Mouse (Mus musculus) hindbrain, embryonic 16.5 days (tissue): ENCODE results near the gene Mrps27. TPM values are rescaled to one million over a fixed set of nuclear protein-coding genes. Genes with fewer than 3 reads are reported as not detected.

Experiments used
- ATAC-seq: fragments of 200-750 bp; cut with Nextera tagmentation; 2 replicates; pipeline ENCODE4 v1.8.0; 2017; ENCODE audit warnings: moderate TSS enrichment, moderate library complexity
- H3K27ac ChIP-seq: fragments of 300-500 bp; sonication (generic); 2 replicates; pipeline ENCODE4 v1.5.1; 2014; ENCODE audit warnings: low read depth, mild to moderate bottlenecking, control low read depth, low read length, moderate library complexity
- H3K27me3 ChIP-seq: fragments of 300-500 bp; sonication (generic); replicated peaks from 2 replicates; pipeline ENCODE4 v1.6.1; 2014; ENCODE audit warnings: low read length; ENCODE audit not compliant: control insufficient read depth, insufficient read depth
- H3K36me3 ChIP-seq: fragments of 300-500 bp; sonication (generic); 2 replicates; pipeline ENCODE4 v1.6.1; 2014; ENCODE audit warnings: mild to moderate bottlenecking, low read length, moderate library complexity, mixed read lengths; ENCODE audit not compliant: control insufficient read depth, insufficient read depth
- H3K4me1 ChIP-seq: fragments of 300-500 bp; sonication (generic); 2 replicates; pipeline ENCODE4 v1.6.1; 2014; ENCODE audit warnings: low read depth, low read length; ENCODE audit not compliant: control insufficient read depth, insufficient read depth
- H3K4me2 ChIP-seq: fragments of 300-500 bp; sonication (generic); 2 replicates; pipeline ENCODE4 v1.6.1; 2014; ENCODE audit warnings: mild to moderate bottlenecking, low read length, control low read depth, moderate library complexity
- H3K4me3 ChIP-seq: fragments of 300-500 bp; sonication (generic); 2 replicates; pipeline ENCODE4 v1.5.1; 2014; ENCODE audit warnings: mild to moderate bottlenecking, low read length, control low read depth, moderate library complexity
- H3K9ac ChIP-seq: fragments of 300-500 bp; sonication (generic); 2 replicates; pipeline ENCODE4 v1.6.1; 2014; ENCODE audit warnings: low read depth, mild to moderate bottlenecking, control low read depth, low read length, moderate library complexity
- H3K9me3 ChIP-seq: fragments of 300-500 bp; sonication (generic); 2 replicates; pipeline ENCODE4 v1.6.1; 2014; ENCODE audit warnings: mild to moderate bottlenecking, low read length, moderate library complexity; ENCODE audit not compliant: control insufficient read depth
- WGBS: fragments of 180-500 bp; shearing (Covaris S2); extraction: QIAGEN DNeasy Blood & Tissue Kit; methylation state at CpG from one replicate; pipeline ENCODE4 v1.1.7; 2014; 5-methylcytosine and 5-hydroxymethylcytosine counted together
- polyA plus RNA-seq: library from polyadenylated mRNA; unstranded; fragments of >200 nt; fragmentation: Nextera tagmentation; extraction: Ambion mirVana; gene quantifications from 2 replicates; pipeline ENCODE4 v1.2.1, GENCODE M21; 2015

The Mrps27 gene
- polyA plus RNA-seq, 1 experiment from 2014 or later: 47.6 TPM

DNA sequence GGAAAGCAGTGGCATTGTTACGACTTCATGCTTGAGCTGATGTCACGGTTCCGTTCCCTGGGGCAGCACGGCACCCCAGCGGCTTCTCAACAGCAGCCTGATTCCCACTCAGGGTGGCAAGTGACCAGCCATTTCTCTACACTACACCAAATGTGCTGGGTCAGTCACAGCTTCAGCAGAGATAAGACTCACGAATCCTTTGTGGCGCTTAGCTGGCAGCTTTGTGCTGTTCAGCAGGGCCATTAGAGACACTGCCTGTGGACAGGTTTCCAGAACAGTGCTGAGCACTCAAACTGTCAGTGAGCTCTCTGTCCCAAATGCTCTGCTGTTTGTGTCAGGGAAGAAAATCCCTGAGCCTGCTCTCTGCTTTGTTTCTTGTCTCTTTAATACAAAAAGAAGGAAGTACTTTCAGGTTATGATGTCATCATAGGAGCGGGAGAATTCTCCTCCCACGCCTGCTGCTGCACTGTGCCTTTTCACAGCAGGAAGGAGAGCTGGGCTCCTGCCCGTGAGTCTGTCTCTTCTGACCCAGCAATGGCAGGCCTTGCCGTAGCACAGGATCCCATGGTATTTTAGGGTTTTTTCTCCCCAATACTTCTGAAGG lies 68.0 kb downstream of the Mrps27 start:
- Histone ChIP-seq H3K36me3 (no peaks in the 10 kb centered on the region), H3K9me3 (no peaks in the 10 kb centered on the region), H3K4me1 (peaks cover 13% of the 10 kb centered on the region; the same call in 1 of the 2 replicates), H3K9ac (no peak overlapping the region), H3K27ac (peak overlapping the region; percentile 37; the same call in 1 of the 2 replicates), H3K4me2 (no peak overlapping the region), H3K4me3 (no peak overlapping the region), H3K27me3 (no peaks in the 10 kb centered on the region)
- 29% methylated on average over 11 of the region's 11 CpGs for WGBS
- peak; percentile 9; the same call in 1 of the 2 replicates for ATAC-seq

DNA sequence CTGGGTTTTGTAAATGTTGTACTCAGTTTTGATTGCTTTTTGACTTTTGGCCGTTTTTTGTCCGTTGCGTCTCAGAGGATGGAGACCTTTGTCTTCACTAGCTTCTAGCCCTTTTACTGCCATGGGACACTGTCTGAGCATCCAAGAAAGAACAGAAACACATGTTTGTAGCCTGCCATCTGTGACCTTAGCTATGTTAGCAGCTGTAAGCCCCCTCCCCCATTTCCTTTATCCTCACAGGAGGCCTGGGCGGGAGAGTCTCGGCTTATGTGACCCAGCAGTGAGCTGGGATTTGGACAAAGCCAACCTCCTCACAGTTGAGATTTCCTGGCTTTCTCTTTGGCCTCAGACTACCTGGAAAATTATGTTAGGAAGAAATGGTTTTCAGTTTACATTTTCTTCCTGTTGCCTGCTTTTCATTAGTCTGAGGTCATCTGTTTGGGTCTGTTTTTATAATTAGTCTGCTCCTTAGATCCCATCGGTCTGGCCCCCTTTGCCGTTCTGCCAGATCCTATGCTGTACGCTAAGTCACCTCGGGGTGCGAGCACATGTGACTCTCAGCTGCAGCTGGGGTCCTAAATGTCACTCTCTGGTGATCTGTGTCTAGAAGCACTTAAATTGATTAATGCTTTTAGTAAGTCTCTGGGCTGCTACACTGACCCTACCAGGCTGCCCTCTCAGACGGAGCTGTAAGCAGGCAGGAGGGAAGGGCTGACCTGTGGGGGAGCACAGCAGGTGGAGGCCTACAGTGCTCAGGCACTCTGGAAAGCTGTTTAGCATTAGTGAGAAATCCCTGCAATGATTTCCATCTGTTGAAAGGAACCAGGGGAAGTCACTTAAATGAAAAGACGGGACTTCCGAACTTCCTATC lies 69.1 kb downstream of the Mrps27 start:
- no peak overlapping the region for H3K27ac ChIP-seq
- H3K27me3 ChIP-seq: no peaks in the 10 kb centered on the region
- H3K4me2 ChIP-seq: no peak overlapping the region
- H3K4me3 ChIP-seq: no peak overlapping the region
- 33% methylated on average over 13 of the region's 13 CpGs for WGBS
- ATAC-seq: no peak
- H3K9me3 ChIP-seq: no peaks in the 10 kb centered on the region
- H3K36me3 ChIP-seq: no peaks in the 10 kb centered on the region
- H3K9ac ChIP-seq: no peak overlapping the region
- peaks cover 13% of the 10 kb centered on the region; the same call in 1 of the 2 replicates for H3K4me1 ChIP-seq

GRCm38 (mm10) chr13:99414352-99414742 lies 69.8 kb downstream of the Mrps27 start:
- Histone ChIP-seq H3K4me2 (no peak overlapping the region), H3K36me3 (no peaks in the 10 kb centered on the region), H3K9me3 (no peaks in the 10 kb centered on the region), H3K4me3 (no peak overlapping the region), H3K27ac (no peak overlapping the region), H3K9ac (no peak overlapping the region), H3K27me3 (no peaks in the 10 kb centered on the region), H3K4me1 (peaks cover 13% of the 10 kb centered on the region; the same call in 1 of the 2 replicates)
- no peak for ATAC-seq
- 43% methylated on average over 10 of the region's 10 CpGs for WGBS

DNA sequence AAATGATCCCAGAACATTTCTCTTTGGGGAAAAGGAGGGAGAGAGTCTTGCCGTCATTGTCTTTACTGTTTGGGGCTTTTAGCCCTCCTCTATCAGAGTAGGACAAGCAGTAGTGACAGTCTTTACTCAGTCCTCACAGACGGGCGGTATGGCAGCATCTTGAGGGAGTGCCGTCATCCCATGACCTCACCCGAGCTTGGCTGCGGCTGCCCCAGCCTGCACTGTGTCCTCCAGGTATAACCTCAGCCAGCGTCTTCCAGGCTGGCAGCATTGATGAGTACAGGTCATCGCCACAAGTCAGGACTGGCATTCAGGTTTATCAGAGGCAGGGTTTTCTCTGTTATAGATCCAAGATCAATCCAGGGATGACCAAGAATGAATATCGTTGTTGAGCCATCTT lies 72.0 kb downstream of the Mrps27 start:
- H3K9me3 ChIP-seq: no peaks in the 10 kb centered on the region
- no peak overlapping the region for H3K27ac ChIP-seq
- H3K4me3 ChIP-seq: no peak overlapping the region
- 77% methylated on average over 9 of the region's 9 CpGs for WGBS
- 0 out of 2 replicates have a peak, but pooled peaks cover 4% of the 10 kb centered on the region for H3K36me3 ChIP-seq
- no peaks in the 10 kb centered on the region for H3K27me3 ChIP-seq
- H3K9ac ChIP-seq: no peak overlapping the region
- peaks cover 13% of the 10 kb centered on the region; the same call in 1 of the 2 replicates for H3K4me1 ChIP-seq
- no peak for ATAC-seq
- no peak overlapping the region for H3K4me2 ChIP-seq

GRCm38 (mm10) chr13:99423581-99423980 lies 79.0 kb downstream of the Mrps27 start:
- H3K4me1 ChIP-seq: no peaks in the 10 kb centered on the region
- no peak overlapping the region for H3K9ac ChIP-seq
- 75% methylated on average over 13 of the region's 13 CpGs for WGBS
- no peaks in the 10 kb centered on the region for H3K9me3 ChIP-seq
- peaks cover 51% of the 10 kb centered on the region for H3K36me3 ChIP-seq
- no peaks in the 10 kb centered on the region for H3K27me3 ChIP-seq
- H3K4me3 ChIP-seq: no peak overlapping the region
- ATAC-seq: no peak
- no peak overlapping the region for H3K27ac ChIP-seq
- H3K4me2 ChIP-seq: no peak overlapping the region

DNA sequence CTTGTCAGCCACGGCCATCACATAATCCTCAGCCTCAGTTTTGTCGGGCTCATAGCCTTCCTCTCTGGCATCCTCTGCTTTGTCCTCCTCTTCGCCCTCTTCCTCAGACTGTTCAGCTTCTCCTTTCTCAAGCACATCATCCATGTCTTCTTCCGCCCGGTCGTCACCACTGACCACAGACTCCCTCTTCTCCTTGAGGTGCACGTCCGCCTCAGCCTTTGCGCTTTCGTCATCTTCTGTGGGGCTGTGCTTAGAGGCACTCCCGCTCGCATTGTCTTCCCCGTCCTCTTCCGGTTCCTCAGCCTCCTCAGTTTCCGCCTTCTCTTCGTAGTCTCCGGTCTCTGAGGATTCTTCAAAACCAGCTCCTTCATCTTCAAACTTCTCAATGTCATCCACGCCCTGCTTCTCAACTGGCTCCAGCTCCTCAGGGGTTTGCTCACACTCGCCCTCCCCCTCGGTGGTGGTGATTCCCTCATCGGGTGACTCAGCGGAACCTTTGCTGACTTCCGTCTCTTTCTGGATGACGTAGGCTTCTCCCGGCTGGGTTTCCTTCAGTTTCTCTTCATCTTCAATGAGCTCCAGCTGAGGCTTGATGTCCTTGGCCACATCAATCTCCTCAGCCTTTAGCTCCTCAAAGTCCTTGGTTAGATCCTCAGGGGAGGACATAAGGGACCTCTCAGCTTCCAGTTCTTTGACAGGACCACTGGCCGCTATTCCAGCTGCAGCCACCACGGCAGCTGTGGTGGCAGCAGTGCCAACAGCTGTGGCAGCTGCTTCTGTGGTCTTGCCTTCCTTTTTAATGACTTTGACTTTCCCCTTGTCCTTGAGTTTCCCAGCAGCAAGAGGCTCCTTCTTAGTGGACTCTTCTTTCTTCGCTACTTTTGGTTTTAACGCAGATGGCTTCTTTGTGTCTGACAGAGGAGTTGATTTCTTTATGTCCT lies 88.8 kb downstream of the Mrps27 start:
- no peak overlapping the region for H3K4me3 ChIP-seq
- H3K27me3 ChIP-seq: no peaks in the 10 kb centered on the region
- H3K9ac ChIP-seq: no peak overlapping the region
- H3K9me3 ChIP-seq: no peaks in the 10 kb centered on the region
- no peaks in the 10 kb centered on the region for H3K4me1 ChIP-seq
- WGBS: 91% methylated on average over 29 of the region's 29 CpGs
- ATAC-seq: no peak
- no peak overlapping the region for H3K27ac ChIP-seq
- no peak overlapping the region for H3K4me2 ChIP-seq
- peaks cover 69% of the 10 kb centered on the region for H3K36me3 ChIP-seq

- H3K4me1 ChIP-seq: no peaks in the 10 kb centered on the region
- H3K4me2 ChIP-seq: no peak overlapping the region
- no peak overlapping the region for H3K9ac ChIP-seq
- H3K36me3 ChIP-seq: peaks cover 60% of the 10 kb centered on the region
- 88% methylated on average over 9 of the region's 9 CpGs for WGBS
- H3K4me3 ChIP-seq: no peak overlapping the region
- no peaks in the 10 kb centered on the region for H3K9me3 ChIP-seq
- H3K27me3 ChIP-seq: no peaks in the 10 kb centered on the region
- H3K27ac ChIP-seq: no peak overlapping the region
- no peak for ATAC-seq
Observed at GRCm38 (mm10) chr13:99434494-99434893, 89.9 kb downstream of the Mrps27 start.

- no peak overlapping the region for H3K4me3 ChIP-seq
- no peak overlapping the region for H3K4me2 ChIP-seq
- no peak for ATAC-seq
- no peaks in the 10 kb centered on the region for H3K9me3 ChIP-seq
- H3K36me3 ChIP-seq: peaks cover 57% of the 10 kb centered on the region
- peaks cover 3% of the 10 kb centered on the region for H3K4me1 ChIP-seq
- no peaks in the 10 kb centered on the region for H3K27me3 ChIP-seq
- no peak overlapping the region for H3K27ac ChIP-seq
- no peak overlapping the region for H3K9ac ChIP-seq
Observed at GRCm38 (mm10) chr13:99437051-99437450, 92.5 kb downstream of the Mrps27 start.
